Mouse (Mus musculus) forebrain, embryonic 12.5 days (tissue): Measurements from ENCODE around the gene Cd55. TPM values are rescaled to one million over a fixed set of nuclear protein-coding genes. Genes with fewer than 3 reads are reported as not detected.
"Not testable (repeated sequence)": the region's sequence is repeated elsewhere in the genome, so short reads cannot be mapped to it uniquely, and the experiment has no call there.

ENCODE experiments used
- ATAC-seq: fragments of 200-750 bp; cut with Nextera tagmentation; 2 replicates; pipeline ENCODE4 v1.8.0; 2017; ENCODE audit warnings: moderate TSS enrichment; ENCODE audit not compliant: low FRiP score
- H3K27ac ChIP-seq: fragments of 300-500 bp; sonication (generic); 2 replicates; pipeline ENCODE4 v1.5.1; 2016; ENCODE audit warnings: mild to moderate bottlenecking
- H3K27me3 ChIP-seq: fragments of 300-500 bp; sonication (generic); 2 replicates; pipeline ENCODE4 v1.6.1; 2016; ENCODE audit warnings: mild to moderate bottlenecking
- H3K36me3 ChIP-seq: fragments of 300-500 bp; sonication (generic); replicated peaks from 2 replicates; pipeline ENCODE4 v1.6.1; 2016; ENCODE audit warnings: mild to moderate bottlenecking
- H3K4me1 ChIP-seq: fragments of 300-500 bp; sonication (generic); 2 replicates; pipeline ENCODE4 v1.6.1; 2016
- H3K4me2 ChIP-seq: fragments of 300-500 bp; sonication (generic); 2 replicates; pipeline ENCODE4 v1.6.1; 2016; ENCODE audit warnings: mild to moderate bottlenecking, moderate library complexity
- H3K4me3 ChIP-seq: fragments of 300-500 bp; sonication (generic); replicated peaks from 2 replicates; pipeline ENCODE4 v1.5.1; 2016; ENCODE audit warnings: mild to moderate bottlenecking
- H3K9ac ChIP-seq: fragments of 300-500 bp; sonication (generic); 2 replicates; pipeline ENCODE4 v1.6.1; 2016; ENCODE audit warnings: mild to moderate bottlenecking
- H3K9me3 ChIP-seq: fragments of 300-500 bp; sonication (generic); 2 replicates; pipeline ENCODE4 v1.6.1; 2016
- WGBS: fragments of 180-500 bp; shearing (Covaris S2); methylation state at CpG from one replicate; pipeline ENCODE4 v1.1.7; 2016; 5-methylcytosine and 5-hydroxymethylcytosine counted together
- polyA plus RNA-seq: library from polyadenylated mRNA; unstranded; fragments of >200 nt; fragmentation: Nextera tagmentation; extraction: Ambion mirVana; gene quantifications from 2 replicates; pipeline ENCODE4 v1.2.1, GENCODE M21; 2016

Cd55 gene
- polyA plus RNA-seq, 1 experiment from 2014 or later = 2.3 TPM

GRCm38 (mm10) chr1:130474226-130474625 lies 11.7 kb upstream of the Cd55 start:
- Histone ChIP-seq H3K4me3 (no peak overlapping the region), H3K4me1 (no peaks in the 10 kb centered on the region), H3K27me3 (no peaks in the 10 kb centered on the region), H3K27ac (no peak overlapping the region), H3K4me2 (no peak overlapping the region), H3K9ac (no peak overlapping the region), H3K9me3 (no peaks in the 10 kb centered on the region), H3K36me3 (no peaks in the 10 kb centered on the region)
- WGBS = 29% methylated on average over 1 of the region's 1 CpGs
- ATAC-seq = no peak

- no peak overlapping the region for H3K9ac ChIP-seq
- no peaks in the 10 kb centered on the region for H3K4me1 ChIP-seq
- WGBS = 92% methylated on average over 4 of the region's 4 CpGs
- H3K27ac ChIP-seq = no peak overlapping the region
- H3K4me3 ChIP-seq = no peak overlapping the region
- H3K36me3 ChIP-seq = no peaks in the 10 kb centered on the region
- H3K27me3 ChIP-seq = no peaks in the 10 kb centered on the region
- no peaks in the 10 kb centered on the region for H3K9me3 ChIP-seq
- no peak for ATAC-seq
- no peak overlapping the region for H3K4me2 ChIP-seq
Observed at GRCm38 (mm10) chr1:130470074-130470473, 7.5 kb upstream of the Cd55 start.

- Histone ChIP-seq H3K9ac (no peak overlapping the region), H3K27me3 (peaks cover 14% of the 10 kb centered on the region; the same call in 1 of the 2 replicates), H3K9me3 (no peaks in the 10 kb centered on the region), H3K4me3 (no peak overlapping the region), H3K36me3 (no peaks in the 10 kb centered on the region), H3K4me2 (no peak overlapping the region), H3K27ac (no peak overlapping the region), H3K4me1 (peaks cover 5% of the 10 kb centered on the region; the same call in 1 of the 2 replicates)
- ATAC-seq = no peak
- WGBS = 67% methylated on average over 2 of the region's 2 CpGs
Observed at GRCm38 (mm10) chr1:130467453-130467852, 4.9 kb upstream of the Cd55 start.

GRCm38 (mm10) chr1:130464173-130464572 lies 1.6 kb upstream of the Cd55 start:
- Histone ChIP-seq H3K27me3 (peaks cover 14% of the 10 kb centered on the region; the same call in 1 of the 2 replicates), H3K4me3 (no peak overlapping the region), H3K36me3 (no peaks in the 10 kb centered on the region), H3K9me3 (no peaks in the 10 kb centered on the region), H3K27ac (no peak overlapping the region), H3K4me2 (no peak overlapping the region), H3K9ac (no peak overlapping the region), H3K4me1 (peaks cover 5% of the 10 kb centered on the region; the same call in 1 of the 2 replicates)
- ATAC-seq = no peak

- ATAC-seq = peak; percentile 81
Observed at GRCm38 (mm10) chr1:130462867-130463266, 323 bp upstream of the Cd55 start.

GRCm38 (mm10) chr1:130455111-130455510 lies 7.4 kb downstream of the Cd55 start:
- H3K4me3 ChIP-seq = no peak overlapping the region
- H3K4me1 ChIP-seq = no peaks in the 10 kb centered on the region
- H3K36me3 ChIP-seq = no peaks in the 10 kb centered on the region
- H3K4me2 ChIP-seq = no peak overlapping the region
- no peak for ATAC-seq
- H3K27ac ChIP-seq = no peak overlapping the region
- WGBS = 88% methylated on average over 2 of the region's 2 CpGs
- no peaks in the 10 kb centered on the region for H3K27me3 ChIP-seq
- no peaks in the 10 kb centered on the region for H3K9me3 ChIP-seq
- H3K9ac ChIP-seq = no peak overlapping the region

More at GRCm38 (mm10) chr1:130462867-130463266, 323 bp upstream of the Cd55 start:
- Histone ChIP-seq H3K9me3 (no peaks in the 10 kb centered on the region), H3K9ac (peak overlapping the region; percentile 59), H3K27ac (no peak overlapping the region), H3K4me1 (peaks cover 5% of the 10 kb centered on the region; the same call in 1 of the 2 replicates), H3K4me3 (peak overlapping the region; percentile 61), H3K4me2 (peak overlapping the region; percentile 88), H3K36me3 (no peaks in the 10 kb centered on the region), H3K27me3 (peaks cover 14% of the 10 kb centered on the region; the same call in 1 of the 2 replicates)
- 7% methylated on average over 4 of the region's 4 CpGs for WGBS

GRCm38 (mm10) chr1:130442930-130443329 lies 19.6 kb downstream of the Cd55 start:
- 90% methylated on average over 1 of the region's 1 CpGs for WGBS
- H3K9me3 ChIP-seq, H3K36me3 ChIP-seq, H3K4me1 ChIP-seq, H3K9ac ChIP-seq, H3K4me2 ChIP-seq, H3K4me3 ChIP-seq, H3K27ac ChIP-seq, H3K27me3 ChIP-seq, ATAC-seq: not testable (repeated sequence)

- H3K9ac ChIP-seq = no peak overlapping the region
- H3K27ac ChIP-seq = no peak overlapping the region
- H3K4me1 ChIP-seq = no peaks in the 10 kb centered on the region
- no peak overlapping the region for H3K4me3 ChIP-seq
- H3K4me2 ChIP-seq = no peak overlapping the region
- H3K27me3 ChIP-seq = no peaks in the 10 kb centered on the region
- H3K36me3 ChIP-seq = no peaks in the 10 kb centered on the region
- WGBS = 81% methylated on average over 4 of the region's 4 CpGs
- no peak for ATAC-seq
- no peaks in the 10 kb centered on the region for H3K9me3 ChIP-seq
Observed at GRCm38 (mm10) chr1:130430920-130431319, 31.6 kb downstream of the Cd55 start.

- not testable (repeated sequence) for H3K36me3 ChIP-seq, ATAC-seq, H3K4me1 ChIP-seq, H3K27ac ChIP-seq, H3K9me3 ChIP-seq, H3K4me3 ChIP-seq, H3K4me2 ChIP-seq, H3K27me3 ChIP-seq, H3K9ac ChIP-seq
Observed at GRCm38 (mm10) chr1:130428667-130429066, 33.9 kb downstream of the Cd55 start.

- H3K9me3 ChIP-seq, ATAC-seq, H3K4me3 ChIP-seq, H3K9ac ChIP-seq, H3K27me3 ChIP-seq, H3K4me1 ChIP-seq, H3K36me3 ChIP-seq, H3K27ac ChIP-seq, H3K4me2 ChIP-seq: not testable (repeated sequence)
- 73% methylated on average over 3 of the region's 3 CpGs for WGBS
Observed at GRCm38 (mm10) chr1:130427175-130427853, 35.2 kb downstream of the Cd55 start.

- H3K27ac ChIP-seq = no peak within 1 kb of the TSS
- H3K36me3 ChIP-seq = no peaks in the 10 kb centered on the region
- peak; percentile 63 for ATAC-seq
- H3K4me2 ChIP-seq = no peak within 1 kb of the TSS
- H3K9me3 ChIP-seq = no peaks in the 10 kb centered on the region
- H3K27me3 ChIP-seq = no peaks in the 10 kb centered on the region
- 74% methylated on average over 18 of the region's 18 CpGs for WGBS
- H3K4me1 ChIP-seq = no peaks in the 10 kb centered on the region
- H3K4me3 ChIP-seq = no peak within 1 kb of the TSS
- no peak within 1 kb of the TSS for H3K9ac ChIP-seq
Observed at GRCm38 (mm10) chr1:130422664-130423111, 39.9 kb downstream of the Cd55 start, which contains the start of gene Cd55b. Cd55b (minus strand) TSS chr1:130423009.

GRCm38 (mm10) chr1:130422033-130422432 lies 40.5 kb downstream of the Cd55 start:
- H3K27ac ChIP-seq, H3K4me1 ChIP-seq, H3K36me3 ChIP-seq, H3K4me2 ChIP-seq, H3K9me3 ChIP-seq, H3K27me3 ChIP-seq, H3K4me3 ChIP-seq, ATAC-seq, H3K9ac ChIP-seq: not testable (repeated sequence)
- WGBS = 100% methylated on average over 1 of the region's 6 CpGs

GRCm38 (mm10) chr1:130397109-130397508 lies 65.4 kb downstream of the Cd55 start:
- not testable (repeated sequence) for H3K4me2 ChIP-seq, H3K27ac ChIP-seq, H3K9me3 ChIP-seq, H3K27me3 ChIP-seq, H3K4me1 ChIP-seq, H3K4me3 ChIP-seq, H3K36me3 ChIP-seq, ATAC-seq, H3K9ac ChIP-seq
